Mouse (Mus musculus) hindbrain, embryonic 16.5 days (tissue): ENCODE measurements at regions not wholly inside any gene's neighbourhood (a gene's known extent, or its start where the extent isn't known, plus 50 kb on each side); places are given as distances from the start of the nearest gene placed in this dataset.
A peak's percentile ranks its signal among the peaks of the same experiment; 100 is the strongest.

Experiments
- ATAC-seq: fragments of 200-750 bp; cut with Nextera tagmentation; 2 replicates; pipeline ENCODE4 v1.8.0; 2017; ENCODE audit warnings: moderate TSS enrichment, moderate library complexity
- H3K27ac ChIP-seq: fragments of 300-500 bp; sonication (generic); 2 replicates; pipeline ENCODE4 v1.5.1; 2014; ENCODE audit warnings: low read depth, mild to moderate bottlenecking, control low read depth, low read length, moderate library complexity
- H3K27me3 ChIP-seq: fragments of 300-500 bp; sonication (generic); replicated peaks from 2 replicates; pipeline ENCODE4 v1.6.1; 2014; ENCODE audit warnings: low read length; ENCODE audit not compliant: control insufficient read depth, insufficient read depth
- H3K36me3 ChIP-seq: fragments of 300-500 bp; sonication (generic); 2 replicates; pipeline ENCODE4 v1.6.1; 2014; ENCODE audit warnings: mild to moderate bottlenecking, low read length, moderate library complexity, mixed read lengths; ENCODE audit not compliant: control insufficient read depth, insufficient read depth
- H3K4me1 ChIP-seq: fragments of 300-500 bp; sonication (generic); 2 replicates; pipeline ENCODE4 v1.6.1; 2014; ENCODE audit warnings: low read depth, low read length; ENCODE audit not compliant: control insufficient read depth, insufficient read depth
- H3K4me2 ChIP-seq: fragments of 300-500 bp; sonication (generic); 2 replicates; pipeline ENCODE4 v1.6.1; 2014; ENCODE audit warnings: mild to moderate bottlenecking, low read length, control low read depth, moderate library complexity
- H3K4me3 ChIP-seq: fragments of 300-500 bp; sonication (generic); 2 replicates; pipeline ENCODE4 v1.5.1; 2014; ENCODE audit warnings: mild to moderate bottlenecking, low read length, control low read depth, moderate library complexity
- H3K9ac ChIP-seq: fragments of 300-500 bp; sonication (generic); 2 replicates; pipeline ENCODE4 v1.6.1; 2014; ENCODE audit warnings: low read depth, mild to moderate bottlenecking, control low read depth, low read length, moderate library complexity
- H3K9me3 ChIP-seq: fragments of 300-500 bp; sonication (generic); 2 replicates; pipeline ENCODE4 v1.6.1; 2014; ENCODE audit warnings: mild to moderate bottlenecking, low read length, moderate library complexity; ENCODE audit not compliant: control insufficient read depth
- WGBS: fragments of 180-500 bp; shearing (Covaris S2); extraction: QIAGEN DNeasy Blood & Tissue Kit; methylation state at CpG from one replicate; pipeline ENCODE4 v1.1.7; 2014; 5-methylcytosine and 5-hydroxymethylcytosine counted together

DNA sequence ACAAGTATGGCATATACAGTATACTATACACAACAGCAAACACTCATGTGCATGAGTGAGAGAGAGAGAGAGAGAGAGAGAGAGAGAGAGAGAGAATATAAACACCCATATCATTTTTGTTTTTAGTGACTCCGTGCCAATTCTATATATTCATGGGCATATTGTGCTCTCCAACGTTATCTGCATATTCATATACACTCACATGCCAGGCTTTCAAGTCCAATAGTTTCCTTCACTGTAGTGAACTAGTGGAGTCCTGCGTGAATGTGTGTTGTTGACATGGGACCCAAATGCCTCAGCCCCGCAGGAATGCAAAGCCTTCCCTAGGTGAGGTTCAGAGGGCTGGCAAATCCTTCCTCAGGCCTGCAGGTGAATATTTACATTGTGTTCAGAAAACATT lies 53.4 kb upstream of the Nab1 start:
- Histone ChIP-seq H3K27ac (no peak overlapping the region), H3K27me3 (no peaks in the 10 kb centered on the region), H3K9me3 (no peaks in the 10 kb centered on the region), H3K9ac (no peak overlapping the region), H3K4me3 (no peak overlapping the region), H3K4me2 (no peak overlapping the region), H3K4me1 (no peaks in the 10 kb centered on the region), H3K36me3 (no peaks in the 10 kb centered on the region)
- ATAC-seq = no peak
- WGBS = 70% methylated on average over 4 of the region's 4 CpGs

DNA sequence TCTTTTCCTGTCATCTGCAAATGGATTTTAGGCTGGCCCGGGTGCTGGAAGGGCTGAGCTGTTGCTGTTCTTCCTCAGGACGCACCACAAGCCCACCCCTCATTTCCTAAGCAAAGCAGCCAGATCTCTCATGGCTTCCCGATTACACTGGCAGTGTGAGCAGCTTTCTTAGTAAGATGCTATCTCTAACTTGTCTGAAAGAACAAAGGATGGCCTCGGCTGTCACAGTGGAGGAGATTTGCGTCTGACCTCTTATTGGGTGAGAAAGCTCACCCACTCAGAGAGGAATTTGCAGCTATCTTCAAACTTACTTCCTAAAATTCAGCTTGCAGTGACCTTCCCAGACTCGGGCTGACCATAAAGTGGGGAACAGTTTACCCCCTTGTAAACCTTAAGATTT lies 64.7 kb upstream of the Nemp2 start:
- no peak for ATAC-seq
- Histone ChIP-seq H3K4me3 (no peak overlapping the region), H3K4me2 (no peak overlapping the region), H3K27me3 (no peaks in the 10 kb centered on the region), H3K27ac (no peak overlapping the region), H3K9ac (no peak overlapping the region), H3K4me1 (no peaks in the 10 kb centered on the region), H3K9me3 (no peaks in the 10 kb centered on the region), H3K36me3 (no peaks in the 10 kb centered on the region)
- WGBS = 55% methylated on average over 6 of the region's 6 CpGs

DNA sequence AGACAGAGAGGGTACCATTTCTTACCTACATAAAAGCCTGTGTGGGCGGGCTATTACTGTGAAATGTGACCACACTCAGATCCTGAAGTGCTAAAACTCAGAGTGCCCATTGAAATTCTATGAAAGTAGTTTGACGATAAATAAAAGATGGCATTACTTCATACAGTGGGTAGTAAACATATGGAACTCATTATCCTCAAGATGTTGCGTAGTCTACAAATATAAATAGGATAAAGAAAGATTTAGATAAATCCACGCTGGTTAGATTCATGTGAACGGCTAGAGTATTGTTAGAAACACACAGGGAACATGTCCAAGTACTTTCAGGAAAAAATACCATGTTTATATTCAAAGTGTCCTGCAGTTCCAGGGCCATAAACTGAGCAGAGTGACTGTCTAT lies 58.8 kb upstream of the Nemp2 start:
- 83% methylated on average over 5 of the region's 5 CpGs for WGBS
- Histone ChIP-seq H3K36me3 (no peaks in the 10 kb centered on the region), H3K27ac (no peak overlapping the region), H3K9me3 (no peaks in the 10 kb centered on the region), H3K9ac (no peak overlapping the region), H3K4me2 (no peak overlapping the region), H3K27me3 (no peaks in the 10 kb centered on the region), H3K4me3 (no peak overlapping the region), H3K4me1 (no peaks in the 10 kb centered on the region)
- no peak for ATAC-seq

DNA sequence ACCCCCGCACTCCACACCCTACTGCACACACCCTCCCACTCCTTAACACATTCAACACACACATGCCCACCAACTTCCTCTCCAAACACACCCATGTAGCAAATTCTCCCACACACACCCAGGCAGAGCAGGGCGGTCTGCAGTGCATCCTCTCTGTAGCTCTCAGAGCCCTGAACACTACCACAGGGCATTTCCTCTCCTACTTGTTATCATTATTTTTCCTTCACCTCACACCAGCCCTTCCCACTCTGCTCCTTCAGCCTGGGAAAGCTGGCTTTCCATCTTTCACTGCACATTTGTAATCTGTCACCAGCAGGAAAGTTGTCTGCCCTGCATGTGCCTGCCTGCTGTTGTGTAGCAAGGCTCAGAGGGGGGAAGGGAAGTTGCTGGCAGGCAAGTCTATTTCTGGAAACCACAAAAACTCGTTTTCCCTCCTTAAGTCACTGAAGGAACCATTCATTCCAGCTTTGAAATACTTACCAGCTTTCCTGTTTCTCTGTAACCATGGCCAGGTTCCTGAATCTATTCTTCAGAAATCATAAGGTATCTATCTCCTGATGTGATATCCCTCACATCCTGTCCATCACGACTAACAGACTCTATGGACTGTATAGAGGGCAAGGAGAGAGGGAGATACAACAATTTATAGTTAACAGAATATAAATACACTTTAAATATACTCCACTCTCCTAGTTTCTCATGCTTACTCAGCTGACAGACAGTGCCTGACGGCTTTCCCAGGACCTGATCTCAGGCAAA lies 52.0 kb upstream of the Nemp2 start:
- Histone ChIP-seq H3K4me1 (peaks cover 6% of the 10 kb centered on the region), H3K27ac (peak overlapping the region; percentile 57; the same call in 1 of the 2 replicates), H3K27me3 (no peaks in the 10 kb centered on the region), H3K9me3 (no peaks in the 10 kb centered on the region), H3K9ac (no peak overlapping the region), H3K4me2 (no peak overlapping the region), H3K36me3 (no peaks in the 10 kb centered on the region), H3K4me3 (no peak overlapping the region)
- ATAC-seq = peak; percentile 93
- WGBS = 58% methylated on average over 5 of the region's 5 CpGs

DNA sequence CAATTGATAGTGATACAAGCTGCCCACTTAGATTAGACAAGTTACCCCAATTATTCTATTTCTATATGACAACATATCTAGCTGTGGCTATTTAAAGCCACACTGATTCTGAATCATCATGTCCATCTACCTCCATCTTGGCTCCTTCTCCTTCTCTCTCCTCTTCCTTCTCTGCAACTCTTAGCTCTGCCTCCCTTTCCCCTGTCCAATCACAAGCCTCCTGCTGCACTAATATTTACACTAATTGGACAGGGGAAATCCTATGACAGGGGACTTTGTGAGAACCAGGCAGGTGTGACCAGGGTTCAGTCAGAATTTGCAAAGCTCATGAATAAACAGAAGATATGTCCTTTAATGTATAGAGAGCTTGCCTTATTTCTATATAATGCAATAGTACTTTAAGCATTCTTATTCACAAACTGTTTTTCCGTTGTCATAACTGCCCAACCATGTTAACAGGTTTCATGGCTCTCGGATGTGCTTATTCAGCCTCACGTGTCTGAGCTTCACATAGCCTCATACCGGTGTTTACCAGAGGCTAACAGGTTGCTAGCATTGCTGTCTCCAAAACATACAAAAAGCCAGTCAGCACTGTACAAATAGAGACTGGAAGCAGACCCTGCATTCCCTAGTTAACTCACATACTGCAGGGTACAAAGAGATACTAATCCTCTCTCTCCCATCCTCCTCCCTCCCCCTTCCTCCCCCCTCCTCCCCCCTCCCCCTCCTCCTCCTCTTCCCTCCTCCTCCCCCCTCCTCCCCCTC lies 50.2 kb upstream of the Nemp2 start:
- ATAC-seq = no peak
- peaks cover 6% of the 10 kb centered on the region for H3K4me1 ChIP-seq
- H3K9ac ChIP-seq = no peak overlapping the region
- H3K27ac ChIP-seq = no peak overlapping the region
- 78% methylated on average over 4 of the region's 4 CpGs for WGBS
- no peak overlapping the region for H3K4me2 ChIP-seq
- no peaks in the 10 kb centered on the region for H3K36me3 ChIP-seq
- no peaks in the 10 kb centered on the region for H3K27me3 ChIP-seq
- no peaks in the 10 kb centered on the region for H3K9me3 ChIP-seq
- H3K4me3 ChIP-seq = no peak overlapping the region
